Mouse (Mus musculus) small intestine, adult 2 months (tissue): ENCODE results near the gene Zfp523.

ENCODE experiments used
- CTCF ChIP-seq: fragments of 200-500 bp; IDR thresholded peaks from 2 replicates; pipeline ENCODE4 v1.5.1; 2012; ENCODE audit warnings: low read depth, mild to moderate bottlenecking, control low read depth, inconsistent platforms, low read length, moderate library complexity, mixed read lengths; ENCODE audit not compliant: insufficient replicate concordance, insufficient read length; ENCODE audit errors: extremely low read depth
- POLR2A ChIP-seq: fragments of 200-500 bp; IDR thresholded peaks from 2 replicates; pipeline ENCODE4 v1.6.1; 2012; ENCODE audit warnings: low read depth, mild to moderate bottlenecking, control low read depth, inconsistent platforms, low read length, moderate library complexity

- TF ChIP-seq POLR2A: no peak
- no peak for TF ChIP-seq CTCF
Observed at GRCm38 (mm10) chr17:28247613-28248012, 70.7 kb downstream of the Zfp523 start.
